Mouse (Mus musculus) retina, postnatal 7 days (tissue): ENCODE data around the gene Chrm3.

Source experiments
- DNase-seq: peaks from one replicate; pipeline ENCODE4 v3.0.0-alpha.2; 2012; ENCODE audit warnings: low read depth, low spot score

Chrm3 gene

DNA sequence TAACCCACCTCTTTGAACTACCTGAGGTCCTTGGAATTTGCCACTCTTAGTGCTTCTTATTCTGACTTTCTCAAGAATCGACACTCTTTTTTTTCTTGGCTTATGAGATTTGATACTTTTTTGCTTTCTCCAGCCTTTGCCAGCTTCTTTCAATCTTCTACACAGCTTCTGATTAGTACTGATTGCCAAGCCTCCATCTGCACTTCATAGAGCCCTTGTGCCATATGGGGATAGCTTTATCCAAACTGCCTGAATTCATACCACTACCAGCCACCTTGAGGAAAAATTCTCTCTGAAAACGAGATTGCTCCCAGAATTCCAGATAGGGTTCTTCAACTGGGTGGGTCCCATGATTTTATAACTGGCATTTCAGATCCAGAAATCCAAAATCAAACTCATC is 368.0 kb downstream of the Chrm3 start:
- no peak for DNase-seq

- DNase-seq = no peak
Measured at GRCm38 (mm10) chr13:9985648-9986047, 375.0 kb downstream of the Chrm3 start.

DNA sequence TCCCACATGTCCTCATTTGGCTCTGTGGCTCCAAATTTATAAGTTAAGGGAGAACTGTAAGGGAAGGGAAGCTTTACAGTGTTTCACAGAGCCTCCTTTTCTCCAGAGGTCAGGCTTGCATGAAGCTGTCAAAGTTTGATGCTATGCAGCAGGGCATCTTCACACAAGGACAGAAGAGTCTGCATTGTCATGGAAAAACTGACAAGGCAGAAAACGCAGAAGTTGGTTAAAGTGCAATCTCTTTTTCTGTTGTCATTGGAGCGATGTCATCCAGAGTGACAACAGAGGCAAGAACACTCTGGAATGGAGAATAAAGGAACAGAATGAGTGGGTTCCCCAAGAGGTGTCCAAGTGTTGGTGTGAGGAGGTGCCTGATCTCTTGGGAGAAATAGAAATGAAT is 377.4 kb downstream of the Chrm3 start:
- no peak for DNase-seq

- no peak for DNase-seq
Measured at GRCm38 (mm10) chr13:9977699-9978098, 382.9 kb downstream of the Chrm3 start.

DNA sequence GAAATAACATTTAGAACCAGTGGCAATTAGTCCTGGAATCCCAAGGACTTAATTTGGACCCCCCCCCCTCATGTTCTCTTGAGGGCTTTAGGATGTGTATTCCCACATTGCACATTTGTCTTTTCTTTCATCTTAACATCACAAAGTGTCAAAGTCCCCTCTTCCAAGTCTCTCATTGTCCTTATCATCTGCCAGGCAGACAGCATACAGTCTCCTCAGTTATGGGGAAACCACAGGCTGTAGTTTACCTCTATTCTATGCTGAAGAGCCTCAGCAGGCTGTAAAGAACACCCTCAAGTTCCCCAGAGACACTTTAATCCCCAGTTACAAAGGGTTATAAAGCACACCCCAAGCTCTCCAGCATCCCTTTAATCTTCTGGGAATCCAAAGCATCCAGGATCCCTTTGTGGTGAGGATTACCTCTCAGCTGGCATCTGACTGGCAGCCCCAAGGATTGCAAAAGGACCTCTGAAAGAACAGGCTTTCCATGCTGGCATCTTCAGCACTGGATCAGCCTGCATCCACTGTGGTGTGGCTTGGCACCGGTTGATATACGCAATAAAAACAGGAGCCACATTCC is 386.8 kb downstream of the Chrm3 start:
- DNase-seq = no peak

DNA sequence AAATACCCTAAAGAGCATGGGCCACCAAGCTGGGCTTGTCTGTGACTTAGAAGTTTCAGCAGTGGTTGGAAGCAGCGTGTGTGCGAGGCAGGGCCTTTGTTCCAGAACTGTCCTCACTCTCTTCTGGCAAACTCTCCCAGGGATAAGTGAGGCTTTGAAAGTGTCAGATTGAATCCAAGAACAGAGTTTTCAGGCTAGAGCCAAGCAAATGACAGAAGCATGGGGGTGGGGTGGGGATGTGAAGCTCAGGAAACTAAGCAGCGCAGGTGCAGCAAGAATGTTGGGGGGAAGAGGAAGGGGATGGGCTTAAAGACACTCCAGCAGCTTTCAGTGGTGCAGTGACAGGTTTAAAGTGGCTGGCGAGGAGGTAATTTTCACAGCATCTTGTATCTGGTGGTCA is 388.8 kb downstream of the Chrm3 start:
- DNase-seq = no peak

DNA sequence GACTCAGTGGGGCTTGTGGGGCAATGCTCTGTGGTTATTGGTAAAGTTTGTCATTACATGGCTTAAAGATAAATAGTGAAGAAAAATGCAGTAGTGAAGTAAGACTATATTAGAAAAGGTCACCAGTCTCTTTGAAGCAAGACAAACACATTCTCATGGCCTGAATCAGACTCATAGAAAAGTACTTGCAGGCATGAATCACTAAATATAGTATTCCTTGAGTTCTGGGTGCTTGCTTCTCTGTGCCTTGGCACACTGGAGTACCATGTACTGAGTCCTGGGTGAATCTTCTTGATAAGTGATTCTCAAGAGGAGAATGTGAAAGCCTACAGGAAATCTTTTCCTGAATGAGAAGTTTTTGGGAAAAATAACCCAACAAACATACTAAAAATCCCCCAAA is 408.0 kb downstream of the Chrm3 start:
- no peak for DNase-seq

DNA sequence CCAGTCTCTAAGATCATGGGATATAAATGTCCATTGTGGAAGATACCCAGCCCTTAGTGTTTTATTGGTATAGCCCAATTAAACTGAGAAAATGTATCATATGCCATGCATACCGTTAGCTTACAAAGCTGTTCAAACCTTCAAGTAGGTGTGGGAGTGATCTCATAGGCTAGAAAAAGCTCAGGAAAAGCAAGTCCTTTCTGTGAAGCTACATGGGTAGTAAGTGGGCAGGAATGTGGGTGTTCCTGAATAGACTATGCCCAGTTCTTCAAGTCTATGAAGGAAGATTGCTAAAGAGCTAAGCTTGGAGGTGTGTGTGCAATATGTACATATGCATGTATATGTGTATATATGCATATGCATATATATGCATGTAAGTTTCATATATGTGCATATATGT is 409.3 kb downstream of the Chrm3 start:
- DNase-seq = no peak

DNA sequence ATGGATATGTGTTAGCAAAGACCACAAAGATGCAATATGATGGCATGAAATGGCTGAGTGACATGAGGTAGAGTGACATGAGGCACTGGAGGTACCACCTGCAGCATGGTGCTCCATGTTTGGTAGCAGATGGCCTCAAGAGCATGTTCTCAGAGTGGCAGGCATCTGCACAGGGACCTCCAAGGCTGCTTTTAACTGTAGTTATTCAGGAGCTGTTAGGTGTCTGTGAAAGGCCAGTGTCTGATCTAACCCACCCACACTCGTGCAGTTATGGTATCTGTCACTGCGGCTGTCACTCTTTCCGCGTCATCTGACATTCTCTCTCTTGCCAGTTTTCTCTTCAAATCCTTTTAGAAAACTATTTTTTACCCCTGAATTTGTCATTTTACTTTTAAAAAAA is 411.6 kb downstream of the Chrm3 start:
- no peak for DNase-seq

DNA sequence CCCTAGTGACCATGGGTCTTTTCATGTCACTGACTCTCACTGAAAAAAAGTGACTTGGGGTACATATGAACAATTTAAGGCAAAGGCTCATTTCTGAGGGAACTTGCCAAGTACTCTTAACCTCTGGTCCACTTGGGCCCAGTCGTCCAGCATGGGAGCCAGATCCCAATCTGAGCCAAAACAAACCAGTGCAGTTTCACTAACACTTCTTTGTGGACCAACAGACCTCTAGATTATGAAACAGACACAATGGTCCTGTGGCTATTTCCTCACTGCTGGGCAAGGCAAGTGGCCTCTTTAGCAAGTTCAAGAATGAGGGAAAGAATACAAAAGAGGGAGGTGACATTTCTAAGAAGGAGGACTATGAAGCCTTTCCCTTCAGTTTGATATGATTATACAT is 420.5 kb downstream of the Chrm3 start:
- no peak for DNase-seq

DNA sequence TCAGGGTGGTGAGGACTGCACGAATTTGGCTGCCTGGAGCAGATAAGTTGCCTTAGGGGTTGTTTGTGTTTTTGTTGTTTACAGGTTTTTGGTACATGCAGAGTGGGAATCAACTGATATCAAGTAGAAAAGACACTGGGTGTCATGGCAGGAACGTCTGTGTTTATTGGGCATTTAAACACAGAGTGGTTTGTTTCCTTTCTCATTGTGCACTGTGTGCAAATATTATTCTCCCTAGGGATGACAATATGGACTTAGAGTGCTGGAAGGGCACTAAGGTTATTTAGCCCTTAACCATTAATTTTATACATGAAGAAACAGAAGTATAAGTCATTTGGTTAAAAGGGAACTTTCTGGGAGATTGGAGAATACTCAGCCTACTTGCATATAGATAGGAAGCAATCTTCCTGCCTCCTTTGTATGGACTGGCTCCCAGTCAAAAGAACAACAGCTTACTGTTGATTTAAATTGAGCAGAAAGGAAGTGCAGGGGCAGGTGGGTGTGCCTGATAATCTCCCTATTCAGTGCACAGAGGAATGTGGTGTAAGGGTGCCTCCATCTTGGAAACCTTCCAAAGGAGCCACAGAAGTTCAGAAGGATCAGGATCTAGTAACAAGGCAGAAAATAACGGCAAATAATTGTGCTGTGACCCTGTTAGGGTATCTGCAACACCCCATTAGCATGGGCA is 421.7 kb downstream of the Chrm3 start:
- DNase-seq = no peak

DNA sequence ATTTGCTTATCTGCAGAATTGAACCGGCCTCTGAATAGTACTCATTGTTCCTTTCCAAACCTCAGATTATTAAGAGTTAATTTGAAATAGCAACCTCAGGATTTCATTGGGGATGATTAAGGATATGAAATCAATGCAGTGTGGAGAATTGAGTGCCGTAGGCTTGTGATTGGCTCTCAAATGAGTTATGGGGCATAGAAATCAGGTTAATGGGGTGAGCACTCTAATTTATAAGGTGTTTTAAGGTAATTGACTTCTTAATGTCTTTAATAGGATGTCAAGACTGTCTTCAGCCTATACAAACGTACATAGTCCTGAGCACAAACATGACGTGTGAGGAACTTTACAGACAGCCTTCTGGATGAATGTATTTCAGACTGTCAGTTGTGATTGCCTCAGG is 427.9 kb downstream of the Chrm3 start:
- DNase-seq = no peak

DNA sequence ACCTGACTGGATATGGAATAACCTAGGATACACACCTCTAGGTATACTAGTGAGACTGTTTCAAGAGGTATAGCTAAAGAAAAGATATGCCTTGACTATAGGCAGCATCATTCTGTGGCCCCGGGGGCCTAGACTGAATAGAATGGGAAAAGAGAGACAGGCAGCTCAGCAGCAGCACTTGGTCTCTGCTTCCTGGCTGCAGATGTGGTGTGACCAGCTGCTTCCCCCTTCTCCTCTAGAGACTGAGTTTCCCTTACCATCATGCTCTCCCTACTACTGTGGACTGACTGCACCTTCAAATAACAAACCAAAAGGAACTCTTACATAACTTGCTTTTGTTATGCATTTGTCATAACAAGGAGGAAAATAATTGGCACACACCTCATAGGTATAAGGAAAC is 430.0 kb downstream of the Chrm3 start:
- no peak for DNase-seq

DNA sequence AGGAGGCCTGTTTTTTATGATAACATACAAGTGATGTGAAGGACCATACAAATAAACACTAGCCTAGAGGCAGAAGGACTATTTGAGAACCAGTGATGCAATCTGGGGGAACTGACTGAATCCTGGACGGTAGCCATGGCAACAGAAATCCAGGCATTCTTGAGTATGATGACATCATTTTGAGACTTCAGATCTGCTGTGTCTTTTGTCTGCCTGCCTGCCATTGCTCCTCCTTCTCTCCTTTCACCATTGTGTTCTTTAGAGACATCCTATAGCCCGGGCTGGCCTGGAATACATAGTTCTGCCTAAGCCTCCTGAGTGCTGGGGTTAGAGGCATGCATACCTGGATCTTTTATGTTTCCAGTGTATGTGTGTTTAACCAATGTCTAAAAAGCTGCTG is 430.7 kb downstream of the Chrm3 start:
- DNase-seq = no peak

DNA sequence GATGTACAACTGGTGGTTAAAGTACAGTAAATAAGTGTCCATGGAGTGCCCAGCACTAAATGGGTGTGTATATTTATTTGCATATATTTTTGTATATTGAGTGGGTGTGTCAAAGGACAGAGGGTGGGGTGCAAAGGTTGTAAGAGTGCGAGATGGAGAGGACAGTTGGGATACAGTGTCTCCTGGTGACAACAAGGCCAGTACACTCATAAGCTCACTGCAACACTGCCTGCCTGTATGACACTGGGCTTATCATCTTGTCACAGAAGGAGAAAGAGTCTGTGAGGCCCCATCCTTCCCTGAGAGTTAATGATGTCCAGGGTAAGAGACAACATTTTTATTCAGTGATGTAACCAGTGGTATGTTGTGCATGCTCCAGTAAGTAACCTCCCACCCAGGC is 439.5 kb downstream of the Chrm3 start:
- DNase-seq = no peak

DNA sequence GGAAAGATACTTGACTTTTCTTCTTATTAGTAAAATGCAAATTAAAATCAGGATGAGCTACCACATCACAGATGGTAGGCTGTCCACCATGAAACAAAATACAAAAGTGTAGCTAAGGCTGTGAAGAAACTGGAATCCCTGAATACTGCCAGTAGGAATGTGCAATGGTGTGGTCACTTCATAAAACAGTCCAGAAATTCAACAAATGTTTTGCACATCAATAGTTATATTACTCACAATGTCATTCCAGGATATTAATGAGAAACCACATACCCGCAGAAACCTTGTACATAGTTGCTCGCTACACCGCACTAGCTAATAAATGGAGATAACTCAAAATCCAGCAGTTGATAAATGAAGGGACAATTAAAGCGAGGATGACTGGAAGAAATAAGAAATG is 447.9 kb downstream of the Chrm3 start:
- DNase-seq = no peak

DNA sequence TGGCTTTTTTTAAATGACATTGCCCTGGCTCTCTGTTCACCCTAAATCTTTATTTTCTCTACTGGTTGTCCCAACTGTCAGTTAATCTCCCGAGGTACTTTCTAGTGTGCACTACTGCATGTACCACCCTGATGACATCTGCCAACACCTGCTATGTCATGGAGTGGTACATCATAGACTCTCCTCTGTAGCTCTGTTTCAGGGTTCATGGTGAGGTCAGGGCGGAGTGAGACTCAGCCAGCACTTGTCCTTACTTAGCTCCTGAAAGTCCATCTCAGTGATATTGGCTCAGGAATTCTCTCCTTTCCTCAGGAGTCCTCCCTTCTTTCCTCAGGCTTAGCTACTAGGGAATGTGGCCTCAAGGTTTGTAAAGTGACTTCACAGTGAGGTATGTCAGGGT is 451.9 kb downstream of the Chrm3 start:
- DNase-seq = no peak

DNA sequence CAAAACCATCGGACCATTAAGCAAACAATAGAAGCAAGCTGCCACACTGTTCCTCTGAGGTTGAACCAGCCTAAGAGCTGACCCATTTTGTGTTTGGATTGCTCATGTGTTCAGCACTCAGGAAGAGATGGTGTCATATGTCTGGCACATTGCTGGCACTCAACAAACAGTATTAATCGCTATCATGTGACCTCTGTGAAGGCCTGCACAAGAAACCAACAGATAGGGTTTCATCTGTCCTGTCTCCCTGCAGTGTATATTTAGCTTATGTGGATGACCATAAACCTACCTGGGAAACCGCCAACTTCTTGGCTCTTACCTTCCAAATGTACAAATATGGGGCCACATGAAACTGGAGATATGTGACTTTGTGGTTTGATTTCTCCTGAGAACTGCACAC is 453.4 kb downstream of the Chrm3 start:
- no peak for DNase-seq

- no peak for DNase-seq
Measured at GRCm38 (mm10) chr13:9904455-9904854, 456.2 kb downstream of the Chrm3 start.

DNA sequence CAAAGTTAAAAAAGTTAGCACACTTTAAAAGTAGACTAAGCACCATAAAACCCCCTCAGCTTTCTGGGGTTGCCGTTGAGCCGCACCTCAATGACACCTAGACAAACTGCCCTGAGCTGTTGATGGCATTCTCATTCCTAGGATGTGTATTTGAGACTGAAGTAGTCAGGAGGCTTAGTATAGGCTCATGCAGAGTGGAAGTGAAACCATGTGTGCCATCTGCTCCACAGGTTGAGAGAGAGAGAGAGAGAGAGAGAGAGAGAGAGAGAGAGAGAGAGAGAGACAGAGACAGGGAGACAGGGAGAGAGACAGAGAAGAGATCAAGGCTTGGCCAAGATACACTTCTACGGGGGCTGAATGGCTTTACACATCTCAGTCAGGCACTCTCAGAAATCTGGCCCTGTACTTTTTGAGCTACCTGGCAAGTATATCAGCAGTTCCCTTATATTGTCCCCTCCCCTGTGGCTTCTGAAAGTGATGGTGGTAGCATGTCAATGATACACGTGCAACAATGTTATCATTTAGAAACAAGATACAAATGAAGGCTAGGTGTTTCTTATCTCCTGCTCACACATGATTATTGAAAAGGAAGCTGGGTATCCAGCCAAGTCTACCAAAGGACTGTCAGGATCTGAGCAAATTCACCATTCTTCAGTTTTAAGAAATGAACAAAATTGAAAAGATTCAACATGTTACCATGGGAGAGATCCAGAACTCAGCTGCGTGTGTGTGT is 459.8 kb downstream of the Chrm3 start:
- DNase-seq = no peak

- DNase-seq = no peak
Measured at GRCm38 (mm10) chr13:9898664-9899369, 461.8 kb downstream of the Chrm3 start.

DNA sequence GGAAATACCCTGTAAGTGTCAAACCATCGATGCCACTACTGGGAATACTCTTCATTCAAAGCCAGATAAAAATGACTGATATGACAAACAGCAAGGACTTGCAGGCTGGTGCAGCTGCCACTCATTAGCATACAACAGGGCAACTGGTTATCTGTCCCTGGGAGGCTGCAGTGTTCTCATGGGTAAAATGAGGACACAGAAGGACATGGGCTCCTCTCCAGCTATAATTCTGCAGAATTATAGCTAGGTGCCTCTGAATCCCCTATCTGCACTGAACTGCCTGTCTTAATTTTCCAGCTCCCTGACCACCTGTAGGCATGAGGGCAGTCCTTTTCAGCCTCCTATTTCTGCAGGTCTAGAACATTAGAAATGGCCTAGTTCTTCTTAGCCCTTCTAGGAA is 463.4 kb downstream of the Chrm3 start:
- DNase-seq = no peak
